Comparison of ENCODE assay signal across 8 mouse cellular contexts in genomic region chr5:116231841-116232643, GRCm38 (mm10). TPM values are rescaled to one million over a fixed set of nuclear protein-coding genes. Genes with fewer than 3 reads are reported as not detected.
DNase-seq lines count a peak whose midpoint lies in the region; ATAC-seq and TF ChIP-seq lines count a peak whose summit lies in the region.

No protein-coding gene starts in this region.

- H3K4me2 ChIP-seq in forebrain, postnatal 0 days (ENCODE audit: low read depth), result peak overlapping the region; percentile 35
- H3K4me2 ChIP-seq in midbrain, embryonic 16.5 days (ENCODE audit: low read length), result peak overlapping the region; percentile 43

- no peaks in the 10 kb centered on the region for H3K36me3 ChIP-seq in spleen, adult 2 months (ENCODE audit: control insufficient read depth, insufficient read depth, low read length)
- no peaks in the 10 kb centered on the region for H3K36me3 ChIP-seq in forebrain, postnatal 0 days (ENCODE audit: insufficient read depth)
- no peaks in the 10 kb centered on the region for H3K36me3 ChIP-seq in midbrain, embryonic 16.5 days (ENCODE audit: control insufficient read depth, insufficient read depth, low read length)

- 0 out of 2 replicates have a peak, but pooled peaks have one; percentile 7 for TF ChIP-seq CTCF in spleen, adult 2 months (IDR thresholded peaks at IDR 0.05; ENCODE audit: extremely low read depth, insufficient read depth, insufficient read length, insufficient replicate concordance)
- TF ChIP-seq CTCF in forebrain, postnatal 0 days (IDR thresholded peaks at IDR 0.05; ENCODE audit: low read depth), result peak; percentile 90

- TF ChIP-seq POLR2A in spleen, adult 2 months (IDR thresholded peaks at IDR 0.05; ENCODE audit: low read depth, low read length), result no peak

- peak; percentile 86 for ATAC-seq in forebrain, postnatal 0 days
- ATAC-seq in midbrain, embryonic 16.5 days, result peak; percentile 72

- H3K27ac ChIP-seq in spleen, adult 2 months (ENCODE audit: insufficient read depth, low read length), result no peak overlapping the region
- no peak overlapping the region for H3K27ac ChIP-seq in forebrain, postnatal 0 days (ENCODE audit: low read depth, low read length)
- H3K27ac ChIP-seq in midbrain, embryonic 16.5 days (ENCODE audit: low read length), result peak overlapping the region; percentile 47; the same call in 1 of the 2 replicates

- no peak overlapping the region for H3K4me3 ChIP-seq in spleen, adult 2 months (ENCODE audit: extremely low read depth, insufficient read depth, insufficient read length)
- peak overlapping the region; percentile 22 for H3K4me3 ChIP-seq in forebrain, postnatal 0 days (ENCODE audit: low read depth, low read length)
- H3K4me3 ChIP-seq in midbrain, embryonic 16.5 days (ENCODE audit: low read depth, low read length), result no peak overlapping the region

- WGBS in spleen, adult 2 months, result 37% methylated on average over 19 of the region's 19 CpGs
- 13% methylated on average over 19 of the region's 19 CpGs for WGBS in forebrain, postnatal 0 days
- WGBS in midbrain, embryonic 16.5 days, result 12% methylated on average over 19 of the region's 19 CpGs

- intact Hi-C loops in left cerebral cortex, postnatal 14 days (cut with DNase I), result loop anchor here (2.0 to 5.0 kb wide), 3 partner anchors 220 to 361 kb away; no protein-coding TSS in a partner anchor

- H3K9ac ChIP-seq in forebrain, postnatal 0 days, result peak overlapping the region; percentile 33; the same call in 1 of the 2 replicates
- H3K9ac ChIP-seq in midbrain, embryonic 16.5 days (ENCODE audit: low read depth, low read length), result 0 out of 2 replicates have a peak overlapping the region, but pooled peaks have one; percentile 6

- no peaks in the 10 kb centered on the region for H3K27me3 ChIP-seq in spleen, adult 2 months (ENCODE audit: control insufficient read depth, insufficient read depth, low read length)
- no peaks in the 10 kb centered on the region for H3K27me3 ChIP-seq in forebrain, postnatal 0 days (ENCODE audit: insufficient read depth, low read length)
- H3K27me3 ChIP-seq in midbrain, embryonic 16.5 days (ENCODE audit: control insufficient read depth, insufficient read depth, low read depth, low read length), result no peaks in the 10 kb centered on the region

- no peaks in the 10 kb centered on the region for H3K9me3 ChIP-seq in forebrain, postnatal 0 days (ENCODE audit: low read length)
- no peaks in the 10 kb centered on the region for H3K9me3 ChIP-seq in midbrain, embryonic 16.5 days (replicated peaks; ENCODE audit: control insufficient read depth, low read length, poor library complexity, severe bottlenecking)

- DNase-seq in spleen, adult 2 months (ENCODE audit: low read depth in 1 of 2, low spot score in 2 of 2), result no peak
- DNase-seq in spleen, postnatal 36 days (ENCODE audit: low spot score in 2 of 2), result no peak
- peak; percentile 72 for DNase-seq in cerebellum, adult 8-10 months
- peak; percentile 92 for DNase-seq in forebrain, postnatal 0 days
- peak; percentile 32 for DNase-seq in induced T-regulatory cell, adult 2 months (ENCODE audit: low read depth)
- peak; percentile 57 to 75 for DNase-seq in left cerebral cortex, postnatal 14 days (ENCODE audit: low spot score in 2 of 2)
- DNase-seq in thymus, postnatal 25 days, result peak; percentile 58

- H3K4me1 ChIP-seq in spleen, adult 2 months (ENCODE audit: control insufficient read depth, insufficient read depth, insufficient read length), result no peaks in the 10 kb centered on the region
- 0 out of 2 replicates have a peak, but pooled peaks cover 4% of the 10 kb centered on the region for H3K4me1 ChIP-seq in forebrain, postnatal 0 days (ENCODE audit: insufficient read depth)
- peaks cover 5% of the 10 kb centered on the region for H3K4me1 ChIP-seq in midbrain, embryonic 16.5 days (ENCODE audit: control insufficient read depth, insufficient read depth, low read length)

RNA-seq across cellular contexts. Expression of gene Ccdc60, which starts 56.7 kb away (rescaled TPM):
- not detected in 2 replicates for polyA plus RNA-seq in spleen, adult 2 months (2012; rRNA removed)
- 1.5 and 3.7 TPM in 2 replicates for total RNA-seq in forebrain, postnatal 0 days (2014; rRNA removed)
- polyA plus RNA-seq in forebrain, postnatal 0 days (2015; fragmentation: Nextera tagmentation; extraction: Ambion mirVana), result 1.4 and 1.9 TPM in 2 replicates
- total RNA-seq in left cerebral cortex, postnatal 14 days (2021), result under 1 TPM; 0.26 to 0.30 TPM
- 2.7 and 3.1 TPM in 2 replicates for polyA plus RNA-seq in midbrain, embryonic 16.5 days (2015; fragmentation: Nextera tagmentation; extraction: Ambion mirVana)

Comparison
In these comparisons a context has a peak if more than half of its experiments do, and no peak if none do; other contexts are left out.
1. DNase-seq: peak in cerebellum, adult 8-10 months (single experiment), forebrain, postnatal 0 days (single experiment), induced T-regulatory cell, adult 2 months (single experiment), left cerebral cortex, postnatal 14 days (2 of 2) and thymus, postnatal 25 days (single experiment); none in spleen, adult 2 months (0 of 2) and spleen, postnatal 36 days (0 of 2).